Mouse (Mus musculus): ENCODE results near the gene Pth1r. TPM values are rescaled to one million over a fixed set of nuclear protein-coding genes. Genes with fewer than 3 reads are reported as not detected.
"Not testable (repeated sequence)": the region's sequence is repeated elsewhere in the genome, so short reads cannot be mapped to it uniquely, and the experiment has no call there.

The Pth1r gene
- polyA plus RNA-seq, 1 experiment: 4.6 TPM

DNA sequence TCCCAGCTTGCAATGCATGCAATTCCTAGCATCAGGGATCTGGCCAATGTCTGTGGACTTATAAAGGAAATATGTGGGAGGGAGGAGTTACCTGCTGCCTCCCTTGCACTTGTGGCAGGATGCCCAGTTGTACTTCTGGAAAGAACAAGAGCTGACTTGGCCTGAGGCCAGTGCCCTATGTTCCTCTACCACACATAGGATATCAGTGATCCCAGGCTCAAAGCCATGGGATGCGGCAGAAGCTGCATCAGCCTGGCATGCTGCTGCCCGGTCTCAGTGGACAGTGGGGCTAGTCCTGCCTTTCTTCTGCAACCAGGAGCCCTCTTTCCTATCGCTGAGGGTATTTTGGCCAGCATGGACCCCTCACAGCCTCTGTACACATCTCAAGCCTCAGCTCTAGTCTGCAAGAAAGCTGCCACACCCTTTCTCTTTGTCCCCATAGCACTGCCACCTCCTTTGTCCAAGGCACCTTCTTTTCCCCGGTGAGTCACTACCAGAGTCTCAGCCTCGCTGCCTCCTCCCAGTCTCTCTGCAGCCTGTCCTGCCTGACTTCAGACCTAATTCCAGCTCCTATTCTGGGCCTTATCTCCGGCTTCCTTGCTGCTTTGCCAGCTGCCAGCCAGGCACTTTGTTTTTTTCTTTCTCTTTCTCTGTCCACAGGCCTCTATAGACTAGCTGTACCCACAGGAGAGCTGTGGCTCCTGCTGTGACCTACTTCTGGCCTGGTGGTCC is 62.7 kb downstream of the Pth1r start:
- TF ChIP-seq CTCF (IDR thresholded peaks at IDR 0.05; ENCODE audit: low read depth, low read length) (no peak), EP300 (IDR thresholded peaks at IDR 0.05; ENCODE audit: insufficient read depth, low read depth, low read length) (0 out of 2 replicates have a peak, but pooled peaks have one; percentile 32)
- H3K4me3 ChIP-seq (ENCODE audit: low read depth, low read length): no peak overlapping the region
- no peak overlapping the region for H3K9ac ChIP-seq (ENCODE audit: low read depth, poor library complexity, severe bottlenecking)
- H3K36me3 ChIP-seq (ENCODE audit: control insufficient read depth, insufficient read depth, low read length, poor library complexity, severe bottlenecking): no peaks in the 10 kb centered on the region
- no peak overlapping the region for H3K27ac ChIP-seq (ENCODE audit: insufficient read depth, low read length)
- peaks cover 26% of the 10 kb centered on the region for H3K4me1 ChIP-seq (ENCODE audit: control insufficient read depth, insufficient read depth, low read length)
- H3K27me3 ChIP-seq (ENCODE audit: control insufficient read depth, insufficient read depth, low read length, poor library complexity, severe bottlenecking): no peaks in the 10 kb centered on the region
- H3K9me3 ChIP-seq (replicated peaks; ENCODE audit: control insufficient read depth, insufficient read depth, low read length, poor library complexity, severe bottlenecking): no peaks in the 10 kb centered on the region

DNA sequence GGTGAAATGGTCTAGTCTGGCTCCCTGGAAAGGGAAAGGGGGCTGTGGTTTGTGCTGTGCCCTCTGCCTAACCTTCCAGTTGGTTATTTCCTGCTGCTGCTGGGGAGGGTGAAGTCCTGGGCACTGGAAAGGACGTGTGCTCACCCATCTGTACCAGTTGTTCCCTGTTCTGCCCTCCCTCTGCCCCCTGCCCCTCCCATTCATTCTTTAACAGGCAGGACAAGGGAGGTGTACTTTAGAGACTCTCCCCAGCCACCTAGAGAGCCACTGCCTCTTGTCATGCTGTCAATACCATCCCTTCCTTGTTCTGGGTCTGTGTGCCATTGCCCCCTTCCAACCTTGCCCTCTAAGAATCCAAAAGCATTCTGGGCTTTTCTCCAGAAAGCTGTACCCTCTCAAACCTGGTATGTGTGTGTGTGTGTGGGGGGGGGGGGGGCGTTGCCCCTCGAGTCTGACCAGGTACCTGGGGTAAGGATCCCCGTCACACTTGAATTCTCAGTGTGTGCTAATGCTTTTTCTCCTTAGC is 63.3 kb downstream of the Pth1r start:
- H3K4me1 ChIP-seq (ENCODE audit: control insufficient read depth, insufficient read depth, low read length): peaks cover 30% of the 10 kb centered on the region
- H3K36me3 ChIP-seq (ENCODE audit: control insufficient read depth, insufficient read depth, low read length, poor library complexity, severe bottlenecking): no peaks in the 10 kb centered on the region
- H3K4me3 ChIP-seq (ENCODE audit: low read depth, low read length): no peak overlapping the region
- no peak overlapping the region for H3K9ac ChIP-seq (ENCODE audit: low read depth, poor library complexity, severe bottlenecking)
- H3K9me3 ChIP-seq (replicated peaks; ENCODE audit: control insufficient read depth, insufficient read depth, low read length, poor library complexity, severe bottlenecking): no peaks in the 10 kb centered on the region
- H3K27me3 ChIP-seq (ENCODE audit: control insufficient read depth, insufficient read depth, low read length, poor library complexity, severe bottlenecking): no peaks in the 10 kb centered on the region
- no peak overlapping the region for H3K27ac ChIP-seq (ENCODE audit: insufficient read depth, low read length)
- no peak for TF ChIP-seq POLR2A (IDR thresholded peaks at IDR 0.05; ENCODE audit: insufficient read depth, low read length)
- TF ChIP-seq CTCF (IDR thresholded peaks at IDR 0.05; ENCODE audit: low read depth, low read length): no peak
- TF ChIP-seq EP300 (IDR thresholded peaks at IDR 0.05; ENCODE audit: insufficient read depth, low read depth, low read length): no peak

DNA sequence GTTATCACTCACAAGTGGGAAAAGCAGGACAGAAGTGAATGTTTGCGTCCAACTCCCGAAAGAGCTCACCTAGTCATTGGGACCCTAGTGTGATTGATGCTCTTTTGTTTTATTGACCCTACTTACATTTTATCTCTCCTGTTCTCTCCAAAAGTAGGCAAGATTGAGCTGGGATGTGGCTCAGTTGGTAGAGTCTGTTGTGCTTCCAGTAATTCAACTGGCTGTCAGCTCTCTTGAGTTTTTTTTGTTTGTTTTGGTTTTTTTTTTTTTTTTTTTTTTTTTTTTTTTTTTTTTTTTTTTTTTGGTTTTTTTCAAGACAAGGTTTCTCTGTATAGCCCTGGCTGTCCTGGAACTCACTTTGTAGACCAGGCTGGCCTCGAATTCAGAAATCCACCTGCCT is 64.2 kb downstream of the Pth1r start:
- not testable (repeated sequence) for H3K9me3 ChIP-seq (replicated peaks; ENCODE audit: control insufficient read depth, insufficient read depth, low read length, poor library complexity, severe bottlenecking); H3K27ac ChIP-seq (ENCODE audit: insufficient read depth, low read length); H3K4me3 ChIP-seq (ENCODE audit: low read depth, low read length); H3K36me3 ChIP-seq (ENCODE audit: control insufficient read depth, insufficient read depth, low read length, poor library complexity, severe bottlenecking); H3K9ac ChIP-seq (ENCODE audit: low read depth, poor library complexity, severe bottlenecking); H3K27me3 ChIP-seq (ENCODE audit: control insufficient read depth, insufficient read depth, low read length, poor library complexity, severe bottlenecking)
- H3K4me1 ChIP-seq (ENCODE audit: control insufficient read depth, insufficient read depth, low read length): peaks cover 32% of the 10 kb centered on the region

DNA sequence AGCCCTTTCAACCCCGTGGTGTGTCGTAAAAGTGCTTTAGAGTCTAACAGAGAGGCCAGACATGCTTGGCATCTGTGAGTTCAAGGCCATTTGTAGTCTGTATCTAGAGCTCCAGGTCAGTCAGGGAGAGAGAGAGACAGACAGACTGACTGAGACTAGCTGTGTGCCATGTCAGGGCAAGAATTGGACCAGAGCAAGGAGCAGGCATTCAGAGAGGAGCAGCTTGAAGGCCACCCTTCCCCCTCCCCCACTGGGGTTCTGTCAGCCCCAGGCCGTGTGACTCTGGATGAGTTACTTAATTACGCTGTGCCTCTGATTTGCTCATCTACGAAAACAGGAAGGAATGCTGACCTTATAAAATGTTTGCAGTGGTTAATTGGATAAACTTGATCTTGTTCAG is 64.7 kb downstream of the Pth1r start:
- 0 out of 2 replicates have a peak, but pooled peaks have one; percentile 19 for TF ChIP-seq EP300 (IDR thresholded peaks at IDR 0.05; ENCODE audit: insufficient read depth, low read depth, low read length)
- TF ChIP-seq POLR2A (IDR thresholded peaks at IDR 0.05; ENCODE audit: insufficient read depth, low read length): no peak
- no peak overlapping the region for H3K9ac ChIP-seq (ENCODE audit: low read depth, poor library complexity, severe bottlenecking)
- no peak overlapping the region for H3K4me3 ChIP-seq (ENCODE audit: low read depth, low read length)
- H3K27me3 ChIP-seq (ENCODE audit: control insufficient read depth, insufficient read depth, low read length, poor library complexity, severe bottlenecking): no peaks in the 10 kb centered on the region
- H3K4me1 ChIP-seq (ENCODE audit: control insufficient read depth, insufficient read depth, low read length): peaks cover 32% of the 10 kb centered on the region
- no peaks in the 10 kb centered on the region for H3K36me3 ChIP-seq (ENCODE audit: control insufficient read depth, insufficient read depth, low read length, poor library complexity, severe bottlenecking)
- no peak overlapping the region for H3K27ac ChIP-seq (ENCODE audit: insufficient read depth, low read length)
- no peaks in the 10 kb centered on the region for H3K9me3 ChIP-seq (replicated peaks; ENCODE audit: control insufficient read depth, insufficient read depth, low read length, poor library complexity, severe bottlenecking)

DNA sequence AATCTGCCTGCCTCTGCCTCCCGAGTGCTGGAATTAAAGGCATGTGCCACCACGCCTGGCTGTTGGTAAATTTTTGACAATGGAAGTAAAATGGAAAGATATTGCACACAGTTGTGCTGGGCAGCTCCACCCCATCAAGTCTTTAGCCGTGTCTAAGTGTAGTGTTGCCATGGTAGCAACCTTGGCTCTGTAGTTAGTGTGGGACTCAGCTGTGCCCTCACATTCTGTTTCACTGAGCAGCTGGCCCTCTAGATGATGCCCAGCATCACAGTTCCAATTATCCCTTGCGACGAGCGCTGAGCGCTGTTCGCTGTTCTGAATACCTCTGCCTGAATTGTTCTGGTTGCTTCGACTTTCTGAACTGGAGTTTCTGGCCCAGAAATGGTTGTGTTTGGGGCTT is 65.1 kb downstream of the Pth1r start:
- Histone ChIP-seq H3K9me3 (replicated peaks; ENCODE audit: control insufficient read depth, insufficient read depth, low read length, poor library complexity, severe bottlenecking) (no peaks in the 10 kb centered on the region), H3K4me3 (ENCODE audit: low read depth, low read length) (no peak overlapping the region), H3K36me3 (ENCODE audit: control insufficient read depth, insufficient read depth, low read length, poor library complexity, severe bottlenecking) (no peaks in the 10 kb centered on the region), H3K27ac (ENCODE audit: insufficient read depth, low read length) (no peak overlapping the region), H3K27me3 (ENCODE audit: control insufficient read depth, insufficient read depth, low read length, poor library complexity, severe bottlenecking) (no peaks in the 10 kb centered on the region), H3K9ac (ENCODE audit: low read depth, poor library complexity, severe bottlenecking) (no peak overlapping the region), H3K4me1 (ENCODE audit: control insufficient read depth, insufficient read depth, low read length) (peaks cover 32% of the 10 kb centered on the region)
- TF ChIP-seq POLR2A (IDR thresholded peaks at IDR 0.05; ENCODE audit: insufficient read depth, low read length) (no peak), CTCF (IDR thresholded peaks at IDR 0.05; ENCODE audit: low read depth, low read length) (no peak), EP300 (IDR thresholded peaks at IDR 0.05; ENCODE audit: insufficient read depth, low read depth, low read length) (no peak)

DNA sequence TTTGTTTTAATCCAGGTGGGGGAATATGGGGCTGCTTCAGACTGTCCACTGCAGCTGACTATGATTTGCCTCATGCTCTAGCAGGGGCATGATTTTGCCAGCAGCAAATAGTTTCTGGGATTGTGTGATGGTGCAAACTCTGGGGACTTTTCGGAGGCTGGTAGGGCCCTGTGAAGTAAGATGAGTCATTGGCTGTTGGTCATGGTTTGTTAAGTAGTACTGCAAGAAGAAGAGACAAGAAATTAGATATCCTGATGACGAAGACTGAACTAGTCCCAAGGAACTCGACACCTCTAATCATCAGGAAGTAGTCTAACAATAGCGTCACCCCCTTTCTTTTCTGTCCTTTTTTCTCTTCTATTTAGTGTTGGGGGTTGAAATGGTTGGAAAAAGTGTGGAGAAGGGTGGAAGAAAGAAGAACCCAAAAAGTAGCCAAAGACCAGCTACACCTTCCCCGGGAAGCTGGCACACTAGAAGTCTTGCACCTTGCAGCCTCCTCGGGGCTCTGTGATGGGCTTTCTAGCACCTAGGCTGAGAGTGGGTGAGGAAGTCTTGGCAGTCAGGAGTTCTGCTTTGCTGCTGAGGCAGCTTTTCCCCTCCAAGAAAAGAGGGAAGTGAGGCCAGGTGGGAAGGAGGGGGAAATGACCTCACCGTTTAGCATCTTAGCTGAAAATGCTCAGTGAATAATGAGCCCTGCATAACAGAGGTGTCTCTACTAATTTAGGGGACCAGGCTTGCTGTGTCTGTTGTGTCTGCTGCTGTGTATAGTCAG is 66.0 kb downstream of the Pth1r start:
- H3K9ac ChIP-seq (ENCODE audit: low read depth, poor library complexity, severe bottlenecking): no peak overlapping the region
- H3K4me1 ChIP-seq (ENCODE audit: control insufficient read depth, insufficient read depth, low read length): peaks cover 32% of the 10 kb centered on the region
- no peaks in the 10 kb centered on the region for H3K27me3 ChIP-seq (ENCODE audit: control insufficient read depth, insufficient read depth, low read length, poor library complexity, severe bottlenecking)
- no peak overlapping the region for H3K4me3 ChIP-seq (ENCODE audit: low read depth, low read length)
- H3K27ac ChIP-seq (ENCODE audit: insufficient read depth, low read length): peak overlapping the region; percentile 41; the same call in 1 of the 2 replicates
- H3K9me3 ChIP-seq (replicated peaks; ENCODE audit: control insufficient read depth, insufficient read depth, low read length, poor library complexity, severe bottlenecking): no peaks in the 10 kb centered on the region
- H3K36me3 ChIP-seq (ENCODE audit: control insufficient read depth, insufficient read depth, low read length, poor library complexity, severe bottlenecking): no peaks in the 10 kb centered on the region
- TF ChIP-seq EP300 (IDR thresholded peaks at IDR 0.05; ENCODE audit: insufficient read depth, low read depth, low read length): no peak
- no peak for TF ChIP-seq CTCF (IDR thresholded peaks at IDR 0.05; ENCODE audit: low read depth, low read length)
- no peak for TF ChIP-seq POLR2A (IDR thresholded peaks at IDR 0.05; ENCODE audit: insufficient read depth, low read length)
